ENCODE assay signal across 8 mouse cellular contexts in genomic region chrX:37109526-37110192, GRCm38 (mm10). TPM values are rescaled to one million over a fixed set of nuclear protein-coding genes. Genes with fewer than 3 reads are reported as not detected.
DNase-seq lines count a peak whose midpoint lies in the region; ATAC-seq and TF ChIP-seq lines count a peak whose summit lies in the region.

No protein-coding gene starts in this region.

- 13% methylated on average over 27 of the region's 27 CpGs for WGBS in heart, adult 2 months
- WGBS in forebrain, embryonic 10.5 days = 12% methylated on average over 27 of the region's 27 CpGs
- WGBS in liver, embryonic 12.5 days (ENCODE audit: insufficient replicate concordance) = 5% methylated on average over 27 of the region's 27 CpGs
- 4% methylated on average over 24 of the region's 27 CpGs for WGBS in stomach, postnatal 0 days

- peak overlapping the region; percentile 89 for H3K27ac ChIP-seq in heart, adult 2 months
- peak overlapping the region; percentile 89 for H3K27ac ChIP-seq in forebrain, embryonic 10.5 days
- peak overlapping the region; percentile 92 for H3K27ac ChIP-seq in liver, embryonic 12.5 days
- peak overlapping the region; percentile 77 for H3K27ac ChIP-seq in stomach, postnatal 0 days (replicated peaks)

- intact Hi-C loops in heart, adult 2 months (cut with DNase I) = loop anchor here (1.0 kb wide), 3 partner anchors 17 to 82 kb away; partner anchors contain the start of genes Ndufa1, Nkap, Rnf113a1 and Rpl39
- intact Hi-C loops in heart, postnatal 25 days (cut with DNase I) = loop anchor here (2.0 kb wide), 1 partner anchor 17 kb away; the partner anchor contains the start of gene Nkap

- no peak for TF ChIP-seq EP300 in heart, adult 2 months (IDR thresholded peaks at IDR 0.05; ENCODE audit: insufficient read depth, low read depth, low read length)
- no peak for TF ChIP-seq EP300 in stomach, postnatal 0 days (optimal IDR thresholded peaks at IDR 0.05)

- no peaks in the 10 kb centered on the region for H3K36me3 ChIP-seq in heart, adult 2 months (ENCODE audit: control insufficient read depth, insufficient read depth, low read length)
- peaks cover 24% of the 10 kb centered on the region for H3K36me3 ChIP-seq in forebrain, embryonic 10.5 days (replicated peaks)
- H3K36me3 ChIP-seq in liver, embryonic 12.5 days = peaks cover 17% of the 10 kb centered on the region; the same call in 1 of the 2 replicates
- no peaks in the 10 kb centered on the region for H3K36me3 ChIP-seq in stomach, postnatal 0 days (ENCODE audit: control insufficient read depth, insufficient read depth, low read length)

- H3K4me1 ChIP-seq in heart, adult 2 months (ENCODE audit: control insufficient read depth, insufficient read depth, low read length) = no peaks in the 10 kb centered on the region; the same call in 1 of the 2 replicates
- H3K4me1 ChIP-seq in forebrain, embryonic 10.5 days = no peaks in the 10 kb centered on the region
- 0 out of 2 replicates have a peak, but pooled peaks cover 8% of the 10 kb centered on the region for H3K4me1 ChIP-seq in liver, embryonic 12.5 days
- H3K4me1 ChIP-seq in stomach, postnatal 0 days (replicated peaks; ENCODE audit: control insufficient read depth, insufficient read depth) = no peaks in the 10 kb centered on the region

- peak overlapping the region; percentile 80 for H3K9ac ChIP-seq in heart, adult 2 months (ENCODE audit: low read depth, low read length)
- peak overlapping the region; percentile 72 for H3K9ac ChIP-seq in liver, embryonic 12.5 days
- H3K9ac ChIP-seq in stomach, postnatal 0 days (ENCODE audit: low read length) = peak overlapping the region; percentile 62

- peak overlapping the region; percentile 76 for H3K4me2 ChIP-seq in liver, embryonic 12.5 days
- peak overlapping the region; percentile 60 for H3K4me2 ChIP-seq in stomach, postnatal 0 days (replicated peaks; ENCODE audit: low read depth)

- H3K9me3 ChIP-seq in forebrain, embryonic 10.5 days = no peaks in the 10 kb centered on the region
- no peaks in the 10 kb centered on the region for H3K9me3 ChIP-seq in liver, embryonic 12.5 days (replicated peaks)
- no peaks in the 10 kb centered on the region for H3K9me3 ChIP-seq in stomach, postnatal 0 days (ENCODE audit: control insufficient read depth, low read length)

- no peak for TF ChIP-seq POLR2A in heart, adult 2 months (IDR thresholded peaks at IDR 0.05; ENCODE audit: insufficient read depth, low read depth, low read length)

- DNase-seq in heart, adult 2 months = no peak
- DNase-seq in heart, postnatal 25 days (ENCODE audit: low spot score) = no peak
- no peak for DNase-seq in forebrain, embryonic 10.5 days (ENCODE audit: extremely low spot score, low spot score)
- DNase-seq in stomach, postnatal 0 days (ENCODE audit: low spot score) = no peak
- DNase-seq in cerebellum, adult 11 months = no peak
- DNase-seq in layer of hippocampus, postnatal 25 days (ENCODE audit: extremely low spot score in 1 of 2, low spot score in 1 of 2) = no peak

- peak; percentile 48 for ATAC-seq in CD4-positive, CD25-positive, alpha-beta regulatory T cell, adult 4 months
- peak; percentile 87 for ATAC-seq in liver, embryonic 12.5 days
- ATAC-seq in stomach, postnatal 0 days (ENCODE audit: low FRiP score, low TSS enrichment) = peak; percentile 76

- TF ChIP-seq CTCF in heart, adult 2 months (IDR thresholded peaks at IDR 0.05) = no peak
- peak; percentile 26; the same call in 1 of the 2 replicates for TF ChIP-seq CTCF in stomach, postnatal 0 days (IDR thresholded peaks at IDR 0.05; ENCODE audit: low read depth)

- peak overlapping the region; percentile 75 for H3K4me3 ChIP-seq in heart, adult 2 months
- H3K4me3 ChIP-seq in forebrain, embryonic 10.5 days = peak overlapping the region; percentile 63
- H3K4me3 ChIP-seq in liver, embryonic 12.5 days = peak overlapping the region; percentile 70
- peak overlapping the region; percentile 50 for H3K4me3 ChIP-seq in stomach, postnatal 0 days (ENCODE audit: low read depth, low read length)

- H3K79me2 ChIP-seq in heart, adult 2 months (replicated peaks; ENCODE audit: control insufficient read depth, insufficient read depth, low read length) = no peaks in the 10 kb centered on the region

- no peaks in the 10 kb centered on the region for H3K27me3 ChIP-seq in heart, adult 2 months (ENCODE audit: control insufficient read depth, insufficient read depth, low read length)
- H3K27me3 ChIP-seq in forebrain, embryonic 10.5 days (ENCODE audit: poor library complexity, severe bottlenecking) = no peaks in the 10 kb centered on the region
- no peaks in the 10 kb centered on the region for H3K27me3 ChIP-seq in liver, embryonic 12.5 days (replicated peaks)
- no peaks in the 10 kb centered on the region for H3K27me3 ChIP-seq in stomach, postnatal 0 days (ENCODE audit: control insufficient read depth, insufficient read depth, low read length)

RNA-seq across cellular contexts. Expression of gene Upf3b, which starts 0.5 kb away (rescaled TPM):
- total RNA-seq in heart, adult 2 months (2021) = 1 to 10 TPM; 6.6 to 6.7 TPM
- 2.6 and 4.5 TPM in 2 replicates for polyA plus RNA-seq in heart, adult 2 months (2012; rRNA removed)
- 1 to 10 TPM; 6.8 to 7.0 TPM for total RNA-seq in heart, postnatal 25 days (2021)
- polyA plus RNA-seq in CD4-positive, CD25-positive, alpha-beta regulatory T cell, adult 4 months (2017; shearing (Covaris generic)) = 10 to 100 TPM; 34.4 to 38.5 TPM
- 23.7 and 23.9 TPM in 2 replicates for polyA plus RNA-seq in forebrain, embryonic 10.5 days (2016; fragmentation: Nextera tagmentation; extraction: Ambion mirVana)
- 14.2 and 15.6 TPM in 2 replicates for polyA plus RNA-seq in liver, embryonic 12.5 days (2016; fragmentation: Nextera tagmentation; extraction: Ambion mirVana)
- 9.1 and 9.2 TPM in 2 replicates for polyA plus RNA-seq in stomach, postnatal 0 days (2015; fragmentation: Nextera tagmentation; extraction: Ambion mirVana)
- 10 to 100 TPM; 16.0 to 20.3 TPM for total RNA-seq in layer of hippocampus, postnatal 25 days (2021)

RNA-seq across cellular contexts. Expression of gene Nkap, which starts 16.9 kb away (rescaled TPM):
- 1 to 10 TPM; 8.8 TPM for total RNA-seq in heart, adult 2 months (2021)
- 1.6 and 3.0 TPM in 2 replicates for polyA plus RNA-seq in heart, adult 2 months (2012; rRNA removed)
- total RNA-seq in heart, postnatal 25 days (2021) = 10 to 100 TPM in 1 of 2 experiments, 1 to 10 TPM in 1; 8.9 to 10.2 TPM
- polyA plus RNA-seq in CD4-positive, CD25-positive, alpha-beta regulatory T cell, adult 4 months (2017; shearing (Covaris generic)) = 10 to 100 TPM; 23.9 to 29.3 TPM
- polyA plus RNA-seq in forebrain, embryonic 10.5 days (2016; fragmentation: Nextera tagmentation; extraction: Ambion mirVana) = 19.6 and 21.2 TPM in 2 replicates
- polyA plus RNA-seq in liver, embryonic 12.5 days (2016; fragmentation: Nextera tagmentation; extraction: Ambion mirVana) = 10.6 and 11.5 TPM in 2 replicates
- polyA plus RNA-seq in stomach, postnatal 0 days (2015; fragmentation: Nextera tagmentation; extraction: Ambion mirVana) = 6.9 and 7.5 TPM in 2 replicates
- 10 to 100 TPM; 12.1 to 17.4 TPM for total RNA-seq in layer of hippocampus, postnatal 25 days (2021)

RNA-seq across cellular contexts. Expression of gene Rpl39, which starts 24.5 kb away (rescaled TPM):
- 100 to 1,000 TPM; 289 to 325 TPM for total RNA-seq in heart, adult 2 months (2021)
- polyA plus RNA-seq in heart, adult 2 months (2012; rRNA removed) = 57.3 and 86.8 TPM in 2 replicates
- total RNA-seq in heart, postnatal 25 days (2021) = 100 to 1,000 TPM; 313 to 327 TPM
- polyA plus RNA-seq in CD4-positive, CD25-positive, alpha-beta regulatory T cell, adult 4 months (2017; shearing (Covaris generic)) = 1,000 to 10,000 TPM in 1 of 2 experiments, 100 to 1,000 TPM in 1; 487 to 1,066 TPM
- 489 and 493 TPM in 2 replicates for polyA plus RNA-seq in forebrain, embryonic 10.5 days (2016; fragmentation: Nextera tagmentation; extraction: Ambion mirVana)
- polyA plus RNA-seq in liver, embryonic 12.5 days (2016; fragmentation: Nextera tagmentation; extraction: Ambion mirVana) = 526 and 538 TPM in 2 replicates
- 654 and 734 TPM in 2 replicates for polyA plus RNA-seq in stomach, postnatal 0 days (2015; fragmentation: Nextera tagmentation; extraction: Ambion mirVana)
- total RNA-seq in layer of hippocampus, postnatal 25 days (2021) = 100 to 1,000 TPM; 227 to 274 TPM

RNA-seq across cellular contexts. Expression of gene Akap14, which starts 59.0 kb away (rescaled TPM):
- not detected for total RNA-seq in heart, adult 2 months (2021)
- polyA plus RNA-seq in heart, adult 2 months (2012; rRNA removed) = 0.08 TPM in 1 of 2 replicates, not detected in the other
- total RNA-seq in heart, postnatal 25 days (2021) = not detected
- polyA plus RNA-seq in CD4-positive, CD25-positive, alpha-beta regulatory T cell, adult 4 months (2017; shearing (Covaris generic)) = under 1 TPM in 1 of 2 experiments, not detected in 1; 0.30 TPM
- 0.09 and 0.17 TPM in 2 replicates for polyA plus RNA-seq in forebrain, embryonic 10.5 days (2016; fragmentation: Nextera tagmentation; extraction: Ambion mirVana)
- 0.11 TPM in 1 of 2 replicates, not detected in the other for polyA plus RNA-seq in liver, embryonic 12.5 days (2016; fragmentation: Nextera tagmentation; extraction: Ambion mirVana)
- 0.05 TPM in 1 of 2 replicates, not detected in the other for polyA plus RNA-seq in stomach, postnatal 0 days (2015; fragmentation: Nextera tagmentation; extraction: Ambion mirVana)
- not detected for total RNA-seq in layer of hippocampus, postnatal 25 days (2021)
